Mouse (Mus musculus): ENCODE results near the gene Lmtk2.

Gene Lmtk2

GRCm38 (mm10) chr5:144182542-144183247, 82.5 kb downstream of the Lmtk2 start:
- DNase-seq: no peak

DNA sequence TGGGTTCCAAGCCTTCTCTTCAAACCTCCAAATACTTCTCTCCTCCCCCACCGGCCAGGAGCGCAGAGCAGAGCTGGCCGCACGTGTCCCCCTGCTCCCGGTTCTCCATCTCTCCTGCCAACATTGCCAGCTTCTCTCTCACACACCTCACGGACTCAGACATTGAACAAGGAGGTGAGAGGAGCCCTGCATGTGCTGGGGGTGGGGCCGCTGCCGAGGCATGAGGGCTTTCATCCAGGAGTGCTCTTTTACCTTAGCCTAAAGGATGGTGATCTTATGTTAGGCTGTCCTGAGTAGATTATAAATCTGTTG, 83.0 kb downstream of the Lmtk2 start:
- no peak for DNase-seq

DNA sequence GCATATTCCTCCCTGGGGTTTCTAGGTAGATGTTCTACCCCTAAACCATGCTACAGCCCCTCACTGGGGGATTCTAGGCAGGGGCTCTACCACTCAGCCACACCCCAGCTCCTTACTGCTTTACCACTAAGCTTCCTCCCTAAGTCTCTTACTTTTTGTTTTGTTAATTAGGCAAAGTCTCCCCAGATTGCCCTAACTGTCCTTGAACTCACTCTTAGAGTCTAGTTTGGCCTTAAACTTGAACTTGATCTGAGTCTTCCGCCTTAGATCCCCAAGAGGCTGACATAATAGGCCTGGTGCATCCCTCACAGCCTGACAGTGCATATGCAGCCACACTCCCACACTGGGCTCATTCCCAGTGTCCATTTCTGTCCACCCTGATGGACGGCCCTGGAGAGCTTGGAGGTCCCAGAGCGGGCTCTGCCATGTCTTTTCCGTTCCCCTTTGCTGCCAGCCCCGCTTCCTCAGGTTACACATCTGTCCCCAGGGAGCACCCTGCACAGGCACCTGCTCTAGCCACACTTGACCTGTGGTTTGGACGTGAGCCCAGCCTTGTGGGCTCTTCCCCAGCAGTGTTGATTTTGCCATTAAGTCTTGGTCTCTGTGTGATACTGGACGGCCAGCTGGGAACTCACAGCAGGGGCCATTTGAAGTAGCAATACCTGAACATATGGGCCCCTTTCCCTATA, 83.6 kb downstream of the Lmtk2 start:
- peak; percentile 89 for DNase-seq

- DNase-seq: no peak
Measured at GRCm38 (mm10) chr5:144184350-144185045, 84.3 kb downstream of the Lmtk2 start.

- DNase-seq: no peak
Measured at GRCm38 (mm10) chr5:144188422-144188821, 88.2 kb downstream of the Lmtk2 start.

DNA sequence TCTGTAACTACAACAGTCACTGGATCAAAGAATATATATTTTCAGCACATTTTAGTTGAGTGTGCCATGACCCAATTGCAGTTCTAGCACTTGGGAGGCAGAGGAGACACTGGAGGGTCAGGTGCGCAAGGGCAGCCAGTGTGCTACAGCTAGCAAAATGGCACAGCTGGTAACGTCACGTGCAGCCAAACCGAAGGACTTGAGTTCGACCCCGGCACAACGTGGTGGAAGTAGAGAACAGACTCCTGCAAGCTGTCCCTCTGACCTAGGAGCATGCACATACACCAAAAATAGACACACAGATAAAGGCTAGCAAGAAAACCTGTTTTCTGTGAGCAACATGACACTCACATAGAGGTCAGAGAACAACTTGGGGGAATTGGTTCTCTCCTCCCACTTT, 89.1 kb downstream of the Lmtk2 start:
- no peak for DNase-seq

GRCm38 (mm10) chr5:144189950-144190583, 89.8 kb downstream of the Lmtk2 start, which contains the start of gene Bhlha15:
Gene Bhlha15, plus strand, starts transcription at chr5:144190286.
- DNase-seq: peak; percentile 89

- no peak for DNase-seq
Measured at GRCm38 (mm10) chr5:144191026-144191425, 90.8 kb downstream of the Lmtk2 start.

- peak; percentile 28 for DNase-seq
Measured at GRCm38 (mm10) chr5:144192673-144193072, 92.4 kb downstream of the Lmtk2 start.

GRCm38 (mm10) chr5:144194416-144194815, 94.2 kb downstream of the Lmtk2 start:
- DNase-seq: no peak

DNA sequence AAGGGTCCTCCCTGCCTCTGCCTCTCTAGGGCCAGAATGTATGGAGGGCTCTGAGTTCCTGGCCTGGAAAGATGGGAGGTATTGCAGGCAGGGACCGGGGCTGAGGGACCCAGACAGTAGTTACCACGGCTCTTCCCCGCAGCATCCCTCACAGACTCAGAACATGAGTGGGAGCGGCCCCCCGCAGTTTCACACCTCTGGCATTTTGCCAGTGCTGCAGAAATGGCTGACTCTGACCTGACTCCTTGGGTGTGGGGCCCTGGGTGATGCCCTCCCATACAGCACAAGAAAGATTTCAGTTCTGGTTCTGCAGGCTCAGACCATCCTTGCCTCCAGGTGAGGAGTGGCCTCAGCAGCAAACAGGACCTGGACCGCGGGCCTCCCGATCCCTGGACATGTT, 95.3 kb downstream of the Lmtk2 start:
- DNase-seq: no peak

- no peak for DNase-seq
Measured at GRCm38 (mm10) chr5:144200616-144201015, 100.4 kb downstream of the Lmtk2 start.

DNA sequence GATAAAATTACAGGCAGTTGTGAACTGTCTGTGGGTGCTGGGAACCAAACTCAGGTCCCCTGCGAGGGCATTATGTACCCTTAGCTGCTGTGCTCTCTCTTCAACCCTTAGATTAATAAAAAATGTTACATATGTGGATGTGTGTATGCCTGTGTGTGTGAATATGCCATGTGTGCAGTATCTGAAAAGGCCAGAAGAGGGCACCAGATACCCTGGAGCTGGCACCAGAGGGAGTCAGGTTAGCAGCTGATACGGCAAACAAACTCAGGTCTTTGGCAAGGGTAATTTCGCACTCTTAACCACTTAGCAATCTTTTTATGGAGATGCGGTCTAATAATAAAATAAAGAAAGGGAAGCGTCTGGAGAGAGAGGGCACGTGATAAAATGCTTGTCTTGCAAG, 102.2 kb downstream of the Lmtk2 start:
- DNase-seq: no peak

- no peak for DNase-seq
Measured at GRCm38 (mm10) chr5:144203398-144203959, 103.2 kb downstream of the Lmtk2 start.

- no peak for DNase-seq
Measured at GRCm38 (mm10) chr5:144204303-144204702, 104.1 kb downstream of the Lmtk2 start.

- no peak for DNase-seq
Measured at GRCm38 (mm10) chr5:144204911-144205310, 104.7 kb downstream of the Lmtk2 start.

DNA sequence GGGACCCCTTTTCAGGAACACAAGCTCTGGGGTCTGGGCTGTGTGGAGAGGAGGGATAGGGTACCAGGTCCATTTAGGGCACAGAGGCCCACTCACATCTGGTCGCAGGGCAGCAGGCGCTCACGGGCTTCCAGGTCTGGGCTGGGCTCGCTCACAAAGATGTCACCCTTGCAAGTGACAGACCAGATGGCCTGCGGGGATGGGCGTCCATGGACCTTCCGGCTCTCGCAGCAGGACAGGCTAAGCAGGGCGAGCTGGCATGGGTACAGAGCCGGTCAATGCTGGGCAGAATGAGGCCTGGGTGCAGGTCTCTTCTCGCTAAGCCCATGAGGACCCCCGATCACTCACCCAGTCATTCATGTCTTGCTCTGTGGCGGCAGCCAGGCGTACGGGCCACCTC, 105.8 kb downstream of the Lmtk2 start:
- no peak for DNase-seq

DNA sequence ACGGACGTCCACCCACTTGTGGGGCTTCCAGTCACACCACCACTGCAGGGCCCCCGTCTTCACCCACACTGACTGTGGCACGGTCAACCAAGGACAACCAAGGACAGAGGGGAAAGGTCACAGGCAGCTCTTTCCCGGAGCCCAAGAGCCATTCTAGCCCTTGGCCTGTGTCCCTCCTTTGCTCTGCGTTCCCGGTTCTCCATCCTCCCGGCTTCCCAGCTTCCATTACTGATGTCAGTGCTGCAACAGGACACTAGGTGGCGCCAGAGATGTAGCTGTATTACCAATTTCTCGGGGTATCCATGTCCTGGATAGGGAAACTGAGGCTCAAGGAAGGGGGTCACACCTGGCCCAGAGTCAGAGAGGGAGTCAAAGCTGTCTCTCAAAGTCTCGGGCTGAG, 107.2 kb downstream of the Lmtk2 start:
- peak; percentile 64 for DNase-seq

- DNase-seq: peak; percentile 73
Measured at GRCm38 (mm10) chr5:144214453-144214852, 114.2 kb downstream of the Lmtk2 start.

DNA sequence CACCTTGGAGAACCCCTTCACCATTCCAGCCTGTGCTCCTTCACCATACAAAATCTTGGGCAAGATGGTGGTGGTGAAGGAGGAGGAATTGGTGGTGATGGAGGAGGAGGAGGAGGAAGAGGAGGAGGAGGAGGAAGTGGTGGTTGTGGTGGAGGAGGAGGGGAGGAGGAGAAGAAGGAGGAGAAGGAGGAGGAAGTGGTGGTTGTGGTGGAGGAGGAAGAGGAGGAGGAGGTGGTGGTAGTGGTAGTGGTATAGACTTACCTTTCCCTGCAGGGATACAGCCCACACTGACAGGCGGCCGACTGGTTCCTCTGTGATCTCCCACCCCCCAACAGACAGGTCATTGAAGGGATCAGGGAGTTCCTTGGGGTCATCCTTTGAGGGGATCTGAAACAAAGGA, 115.8 kb downstream of the Lmtk2 start:
- DNase-seq: no peak

DNA sequence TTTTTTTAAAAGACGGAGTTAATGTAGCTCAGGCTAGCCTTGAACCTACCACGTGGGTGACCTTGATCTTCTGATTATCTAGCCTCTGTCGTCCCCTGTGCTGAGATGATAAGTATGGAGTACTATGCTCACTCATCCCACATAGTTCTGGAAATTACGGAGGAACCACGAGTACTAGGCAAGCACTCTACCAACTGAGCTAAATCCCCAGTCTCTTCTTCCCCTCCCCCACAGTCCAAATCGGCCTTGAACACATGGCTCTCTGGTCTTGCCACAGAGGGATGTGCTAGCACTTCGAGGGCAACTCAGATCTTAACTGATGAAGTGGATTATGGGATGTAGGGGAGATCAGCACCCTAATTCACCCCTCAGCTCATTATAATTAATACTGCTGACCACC, 117.8 kb downstream of the Lmtk2 start:
- DNase-seq: no peak

- peak; percentile 52 for DNase-seq
Measured at GRCm38 (mm10) chr5:144219306-144219705, 119.1 kb downstream of the Lmtk2 start.

- no peak for DNase-seq
Measured at GRCm38 (mm10) chr5:144219936-144220335, 119.7 kb downstream of the Lmtk2 start.
